Mouse (Mus musculus) cerebellum, adult 2 months (tissue): Measurements from ENCODE around the gene Ppfibp2. TPM values are rescaled to one million over a fixed set of nuclear protein-coding genes. Genes with fewer than 3 reads are reported as not detected.

Experiments
- DNase-seq, 2 experiments: peaks; one replicate each; pipeline ENCODE4 v3.0.0; 2021
- H3K27ac ChIP-seq: fragments of 200-500 bp; 2 replicates; pipeline ENCODE4 v1.5.1; 2012; ENCODE audit warnings: low read length, control low read depth, inconsistent platforms; ENCODE audit not compliant: insufficient read depth
- H3K27me3 ChIP-seq: fragments of 200-500 bp; 2 replicates; pipeline ENCODE4 v1.6.1; 2012; ENCODE audit warnings: inconsistent platforms, mild to moderate bottlenecking, low read length, moderate library complexity; ENCODE audit not compliant: control insufficient read depth, insufficient read depth
- H3K4me1 ChIP-seq: fragments of 200-500 bp; 2 replicates; pipeline ENCODE4 v1.6.1; 2011; ENCODE audit warnings: low read length; ENCODE audit not compliant: control insufficient read depth, insufficient read depth
- H3K4me3 ChIP-seq: fragments of 200-500 bp; replicated peaks from 2 replicates; pipeline ENCODE3; 2011; ENCODE audit warnings: mild to moderate bottlenecking, low read depth, low read length, control low read depth; ENCODE audit not compliant: insufficient read depth
- CTCF ChIP-seq: fragments of 200-500 bp; IDR thresholded peaks from 2 replicates; pipeline ENCODE4 v1.5.1; 2011; ENCODE audit warnings: low read depth, mild to moderate bottlenecking, control low read depth, low read length, moderate library complexity, borderline replicate concordance; ENCODE audit not compliant: insufficient read depth
- POLR2A ChIP-seq: fragments of 200-500 bp; IDR thresholded peaks from 2 replicates; pipeline ENCODE4 v1.6.1; 2011; ENCODE audit warnings: low read length, control low read depth, borderline replicate concordance; ENCODE audit not compliant: insufficient read depth
- WGBS: fragments of 180-500 bp; shearing (Covaris S2); methylation state at CpG from one replicate; pipeline ENCODE4 v1.1.7; 2018; 5-methylcytosine and 5-hydroxymethylcytosine counted together
- polyA plus RNA-seq: library from polyadenylated mRNA; depleted of rRNA; stranded (reverse); fragments of >200 nt; gene quantifications from 2 replicates; pipeline ENCODE4 v1.2.3, GENCODE M21; 2012

Ppfibp2 gene
- polyA plus RNA-seq, 1 experiment, result 12.5 TPM

DNA sequence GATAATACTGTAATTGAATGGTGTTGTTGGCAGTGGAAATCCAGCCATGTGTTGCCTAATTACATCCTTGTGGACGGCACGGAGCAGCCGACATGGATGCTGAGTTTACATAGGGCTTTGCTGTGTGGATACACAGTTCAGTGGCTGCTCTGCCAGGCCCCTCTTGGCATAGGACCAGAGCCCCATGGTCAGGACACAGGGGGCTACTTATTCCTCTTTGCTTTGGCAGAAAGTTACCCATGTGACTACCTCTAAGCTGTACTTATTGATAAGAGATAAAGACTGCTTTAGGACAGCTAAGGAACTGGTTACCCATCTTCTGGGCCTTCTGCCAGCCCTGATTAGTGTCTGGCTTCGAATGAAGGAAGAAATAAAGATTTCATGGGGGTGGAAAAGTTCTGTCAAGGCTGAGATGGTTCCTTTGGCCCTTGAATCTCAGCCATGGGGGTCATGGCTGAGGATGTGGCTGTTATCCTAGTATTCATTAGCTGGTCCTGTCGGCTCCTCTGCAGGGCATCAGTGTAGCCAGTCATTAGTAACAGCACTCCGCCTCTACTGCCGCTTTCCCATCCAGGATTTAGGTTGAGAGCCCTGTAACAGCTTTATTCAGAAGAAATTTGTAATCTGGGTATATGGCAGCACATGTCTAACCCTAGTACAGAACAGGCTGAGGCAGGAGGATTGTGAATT, 47.7 kb downstream of the Ppfibp2 start:
- Histone ChIP-seq H3K4me1 (no peaks in the 10 kb centered on the region), H3K4me3 (no peak overlapping the region), H3K27ac (no peak overlapping the region), H3K27me3 (no peaks in the 10 kb centered on the region)
- TF ChIP-seq CTCF (no peak), POLR2A (no peak)
- DNase-seq, result no peak
- 21% methylated on average over 7 of the region's 7 CpGs for WGBS

DNA sequence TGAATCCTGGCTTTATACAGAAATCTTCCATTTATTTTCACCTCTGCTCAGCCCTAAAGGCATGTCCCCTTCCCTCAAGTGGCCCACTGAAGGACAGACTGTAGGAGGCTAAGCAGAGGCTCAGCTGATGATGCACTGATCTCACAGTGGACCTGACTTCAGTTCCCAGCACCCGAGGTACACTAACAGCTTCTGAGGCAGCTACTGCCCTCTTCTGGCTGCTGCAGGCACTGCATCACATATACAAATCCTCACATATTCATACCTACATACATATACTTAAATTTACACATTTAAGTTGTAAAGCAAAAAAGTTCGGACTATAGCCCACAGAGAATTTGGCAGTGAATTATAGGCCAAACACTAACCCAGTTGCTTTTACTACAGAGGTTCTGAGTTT, 50.0 kb downstream of the Ppfibp2 start:
- 95% methylated on average over 2 of the region's 2 CpGs for WGBS
- no peak for TF ChIP-seq POLR2A
- TF ChIP-seq CTCF, result no peak

DNA sequence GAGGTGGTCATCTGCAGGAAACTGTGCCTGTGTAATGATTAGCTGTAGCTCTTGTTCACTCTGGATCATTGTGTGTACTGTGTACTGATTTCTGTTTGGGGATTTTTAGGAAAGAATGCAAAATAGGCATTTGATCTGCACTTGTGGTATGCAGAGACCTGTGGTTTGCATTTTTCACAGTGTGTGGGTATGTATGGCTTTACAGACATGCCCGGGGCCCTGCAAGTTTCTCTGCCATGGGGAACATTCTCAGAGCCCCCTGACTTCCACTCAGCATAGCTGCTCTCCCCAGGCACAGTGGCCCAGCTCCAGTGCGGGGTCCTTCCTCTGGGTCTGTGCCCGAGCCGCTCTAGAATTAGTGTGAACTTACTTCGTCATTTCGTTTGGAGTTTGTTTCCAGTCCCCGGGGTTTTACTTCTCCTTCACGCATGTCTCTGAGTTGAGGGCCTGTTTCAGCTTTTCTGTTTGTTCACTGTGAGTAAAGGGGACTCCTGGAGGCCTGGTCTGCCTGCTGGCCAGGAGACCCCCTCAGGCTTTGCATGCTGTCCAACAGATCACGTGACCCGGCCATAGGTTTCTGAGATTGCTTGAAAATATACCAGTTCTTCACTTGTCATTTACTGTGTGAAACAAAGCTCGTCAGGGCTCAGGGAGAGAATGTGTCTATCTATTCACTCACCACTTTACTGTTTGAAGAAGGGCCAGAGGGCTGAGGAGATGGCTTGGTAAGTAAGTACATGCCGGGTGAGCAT, 54.1 kb downstream of the Ppfibp2 start:
- DNase-seq, result no peak
- TF ChIP-seq POLR2A (no peak), CTCF (no peak)
- Histone ChIP-seq H3K27me3 (no peaks in the 10 kb centered on the region), H3K4me3 (no peak overlapping the region), H3K27ac (no peak overlapping the region), H3K4me1 (no peaks in the 10 kb centered on the region)
- 70% methylated on average over 12 of the region's 12 CpGs for WGBS

More for the DNA sequence above, 50.0 kb downstream of the Ppfibp2 start:
- Histone ChIP-seq H3K27me3 (no peaks in the 10 kb centered on the region), H3K4me3 (no peak overlapping the region), H3K27ac (no peak overlapping the region), H3K4me1 (no peaks in the 10 kb centered on the region)
- no peak for DNase-seq

DNA sequence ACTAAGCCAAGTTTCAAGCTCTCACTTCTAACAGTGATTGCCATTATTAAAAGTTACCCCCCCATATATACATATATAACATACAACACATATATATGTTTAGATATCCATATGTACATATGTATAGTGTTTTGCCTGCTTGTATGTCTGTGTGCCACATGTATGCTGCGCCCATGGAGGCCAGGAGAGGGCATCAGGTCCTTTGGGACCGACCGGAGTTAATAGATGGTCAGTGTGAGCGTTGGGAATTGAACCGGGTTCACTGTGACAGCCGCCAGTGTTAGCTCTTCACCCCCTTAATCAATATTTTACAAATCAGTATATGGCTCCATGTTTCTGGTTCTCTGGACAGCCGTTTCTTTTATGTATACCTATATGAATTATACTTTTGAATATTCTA, 55.0 kb downstream of the Ppfibp2 start:
- no peak for DNase-seq
- no peak overlapping the region for H3K27ac ChIP-seq
- H3K4me1 ChIP-seq, result no peaks in the 10 kb centered on the region
- no peaks in the 10 kb centered on the region for H3K27me3 ChIP-seq
- WGBS, result 83% methylated on average over 7 of the region's 7 CpGs
- H3K4me3 ChIP-seq, result no peak overlapping the region
- TF ChIP-seq POLR2A (no peak), CTCF (no peak)

DNA sequence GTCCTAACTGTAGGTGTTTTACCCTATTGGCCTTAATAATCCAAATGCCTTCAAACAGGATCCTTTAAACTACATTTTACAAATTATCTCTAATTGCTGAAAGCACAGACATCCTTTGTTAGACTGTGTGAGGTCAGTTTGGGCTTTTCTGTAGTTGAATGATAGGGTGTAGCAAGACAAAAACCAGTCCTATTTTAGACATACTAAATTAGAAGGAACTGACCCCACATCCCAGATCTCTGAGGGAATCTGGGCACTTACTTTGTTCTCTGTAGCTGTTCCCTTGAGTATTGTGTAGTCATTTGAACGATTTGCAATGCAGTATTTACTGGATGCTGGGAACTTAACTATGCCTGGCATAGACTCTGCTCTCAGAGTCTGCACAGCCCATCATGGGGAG, 56.8 kb downstream of the Ppfibp2 start:
- TF ChIP-seq CTCF (no peak), POLR2A (no peak)
- 39% methylated on average over 1 of the region's 1 CpGs for WGBS
- no peaks in the 10 kb centered on the region for H3K27me3 ChIP-seq
- no peak overlapping the region for H3K4me3 ChIP-seq
- no peaks in the 10 kb centered on the region for H3K4me1 ChIP-seq
- H3K27ac ChIP-seq, result no peak overlapping the region
- no peak for DNase-seq

DNA sequence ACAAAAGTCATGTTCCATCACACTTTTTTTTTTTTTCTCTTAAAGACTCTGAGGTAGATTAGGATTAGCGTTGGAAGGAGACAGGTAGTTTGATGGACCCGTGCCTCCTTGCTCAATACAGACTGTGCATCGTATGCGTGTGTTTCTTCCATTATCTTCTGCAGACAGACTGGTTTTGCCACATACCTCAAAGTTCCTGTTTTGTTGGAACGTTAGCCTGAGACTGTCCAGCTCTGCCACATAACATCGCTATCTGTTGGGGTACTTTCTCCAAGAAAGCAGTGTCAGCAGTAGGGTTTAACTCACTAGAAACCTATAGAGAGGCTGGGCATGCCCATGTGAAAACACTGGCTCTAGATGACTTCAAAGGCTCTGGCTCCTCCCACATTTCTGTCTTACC, 61.4 kb downstream of the Ppfibp2 start:
- Histone ChIP-seq H3K4me3 (no peak overlapping the region), H3K27me3 (no peaks in the 10 kb centered on the region), H3K4me1 (no peaks in the 10 kb centered on the region), H3K27ac (no peak overlapping the region)
- 96% methylated on average over 6 of the region's 6 CpGs for WGBS
- no peak for DNase-seq
- TF ChIP-seq CTCF (no peak), POLR2A (no peak)

DNA sequence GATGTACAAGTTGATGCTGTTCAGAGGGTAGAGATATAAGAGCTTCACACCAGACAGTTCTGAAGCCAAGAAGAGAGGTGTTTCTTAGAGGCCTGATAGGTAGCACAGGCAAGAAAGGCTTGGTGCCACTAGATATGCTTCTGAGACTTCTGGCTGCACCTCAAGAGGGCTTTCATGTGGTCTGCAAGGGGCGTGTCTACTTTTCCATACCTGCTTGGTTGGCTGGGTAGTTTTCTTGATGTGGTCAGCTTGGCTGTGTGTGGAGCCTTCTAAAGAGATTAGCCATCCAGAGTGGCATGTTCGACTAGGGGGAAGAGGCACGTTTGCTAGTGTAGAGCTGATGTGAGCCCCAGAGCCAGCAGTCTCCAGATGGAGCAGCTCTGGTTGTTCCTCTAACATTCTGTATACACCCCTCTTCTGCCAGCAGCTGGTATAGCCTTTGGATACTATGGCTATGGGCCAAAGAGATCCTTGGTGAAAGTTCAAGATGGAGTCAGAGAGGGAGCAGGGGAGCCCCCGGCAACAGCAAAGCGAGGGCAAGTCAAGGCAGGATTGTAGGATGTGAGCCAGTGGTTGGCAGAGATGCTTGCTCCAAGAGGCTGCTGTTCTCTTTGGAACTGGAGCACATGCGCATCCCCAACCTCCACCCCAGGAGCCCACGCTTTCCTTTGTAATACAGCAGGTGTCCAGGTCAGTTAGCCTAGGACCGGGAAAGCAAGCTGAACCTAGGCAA, 64.3 kb downstream of the Ppfibp2 start:
- DNase-seq, result no peak
- TF ChIP-seq POLR2A (no peak), CTCF (no peak)
- Histone ChIP-seq H3K27ac (no peak overlapping the region), H3K4me3 (no peak overlapping the region), H3K4me1 (no peaks in the 10 kb centered on the region), H3K27me3 (no peaks in the 10 kb centered on the region)
- WGBS, result 33% methylated on average over 8 of the region's 8 CpGs
